Mouse (Mus musculus) CD4-positive, CD25-positive, alpha-beta regulatory T cell, adult 4 months (primary cell): Measurements from ENCODE around the gene Znrf3. TPM values are rescaled to one million over a fixed set of nuclear protein-coding genes. Genes with fewer than 3 reads are reported as not detected.

ENCODE experiments used
- ATAC-seq: one replicate; pipeline ENCODE4 v1.8.0; 2017
- polyA plus RNA-seq, 2 experiments: library from polyadenylated mRNA; unstranded; fragments of 100-300 nt; shearing (Covaris generic); gene quantifications; one replicate each; pipeline ENCODE4 v1.2.1; 2017

Znrf3 gene
- polyA plus RNA-seq, 2 experiments from 2014 or later, result 21.3 to 24.1 TPM

GRCm38 (mm10) chr11:5437646-5438045 lies 7.0 kb downstream of the Znrf3 start:
- ATAC-seq, result no peak

GRCm38 (mm10) chr11:5436988-5437387 lies 7.7 kb downstream of the Znrf3 start:
- no peak for ATAC-seq

- ATAC-seq, result peak; percentile 50
These were observed 9.2 kb downstream of the Znrf3 start for GRCm38 (mm10) chr11:5435493-5435892.

GRCm38 (mm10) chr11:5432330-5432729 lies 12.3 kb downstream of the Znrf3 start:
- peak; percentile 87 for ATAC-seq

- no peak for ATAC-seq
These were observed 13.8 kb downstream of the Znrf3 start for GRCm38 (mm10) chr11:5430863-5431262.

GRCm38 (mm10) chr11:5429396-5430190 lies 15.1 kb downstream of the Znrf3 start:
- peak; percentile 71 for ATAC-seq

- no peak for ATAC-seq
These were observed 17.4 kb downstream of the Znrf3 start for GRCm38 (mm10) chr11:5427251-5427650.

GRCm38 (mm10) chr11:5426317-5426716 lies 18.3 kb downstream of the Znrf3 start:
- ATAC-seq, result no peak

- no peak for ATAC-seq
These were observed 19.5 kb downstream of the Znrf3 start for GRCm38 (mm10) chr11:5425106-5425505.

- no peak for ATAC-seq
These were observed 20.5 kb downstream of the Znrf3 start for GRCm38 (mm10) chr11:5424185-5424584.

- no peak for ATAC-seq
These were observed 21.6 kb downstream of the Znrf3 start for GRCm38 (mm10) chr11:5423000-5423399.

- no peak for ATAC-seq
These were observed 22.4 kb downstream of the Znrf3 start for GRCm38 (mm10) chr11:5422252-5422636.

GRCm38 (mm10) chr11:5421506-5422251 lies 23.0 kb downstream of the Znrf3 start:
- ATAC-seq, result no peak

GRCm38 (mm10) chr11:5415617-5416338 lies 28.9 kb downstream of the Znrf3 start:
- ATAC-seq, result peak; percentile 37

GRCm38 (mm10) chr11:5414856-5415616 lies 29.6 kb downstream of the Znrf3 start:
- ATAC-seq, result no peak

GRCm38 (mm10) chr11:5412644-5413190 lies 31.9 kb downstream of the Znrf3 start:
- no peak for ATAC-seq

- peak; percentile 89 for ATAC-seq
These were observed 33.1 kb downstream of the Znrf3 start for GRCm38 (mm10) chr11:5411577-5411976.

- no peak for ATAC-seq
These were observed 40.5 kb downstream of the Znrf3 start for GRCm38 (mm10) chr11:5404180-5404579.

GRCm38 (mm10) chr11:5402127-5402733 lies 42.4 kb downstream of the Znrf3 start:
- ATAC-seq, result no peak

GRCm38 (mm10) chr11:5398301-5399053 lies 46.2 kb downstream of the Znrf3 start:
- no peak for ATAC-seq
